Comparison of ENCODE assay signal across 9 mouse cellular contexts in genomic region chr6:118922328-118923211, GRCm38 (mm10).
DNase-seq lines count a peak whose midpoint lies in the region; ATAC-seq lines count a peak whose summit lies in the region.
"Had no signal": no experiment of that assay in that cellular context is flagged by ENCODE, and none has a peak within 500 bp of the region (broad histone marks: within the 10 kb centered on the region; RNA-seq: fewer than 3 reads in every experiment).

No protein-coding gene starts in this region.

- H3K27me3 ChIP-seq in heart, embryonic 12.5 days (replicated peaks) = no peaks in the 10 kb centered on the region
- no peaks in the 10 kb centered on the region for H3K27me3 ChIP-seq in limb, embryonic 13.5 days
- no peaks in the 10 kb centered on the region for H3K27me3 ChIP-seq in midbrain, embryonic 16.5 days (ENCODE audit: control insufficient read depth, insufficient read depth, low read depth, low read length)

- H3K9me3 ChIP-seq in heart, embryonic 12.5 days (replicated peaks) = no peaks in the 10 kb centered on the region
- H3K9me3 ChIP-seq in limb, embryonic 13.5 days = no peaks in the 10 kb centered on the region
- H3K9me3 ChIP-seq in midbrain, embryonic 16.5 days (replicated peaks; ENCODE audit: control insufficient read depth, low read length, poor library complexity, severe bottlenecking) = no peaks in the 10 kb centered on the region

- peak; percentile 94 for DNase-seq in heart, adult 11 months
- peak; percentile 86 for DNase-seq in embryo, embryonic 11 days
- peak; percentile 60 to 87 for DNase-seq in heart, adult 18-20 months
- peak; percentile 41 to 73 for DNase-seq in kidney, adult 8-10 months
- DNase-seq in spleen, postnatal 14 days (ENCODE audit: low spot score in 2 of 2) = peak; percentile 27 to 46

- H3K36me3 ChIP-seq in heart, embryonic 12.5 days = no peaks in the 10 kb centered on the region
- H3K36me3 ChIP-seq in limb, embryonic 13.5 days = no peaks in the 10 kb centered on the region
- H3K36me3 ChIP-seq in midbrain, embryonic 16.5 days (ENCODE audit: control insufficient read depth, insufficient read depth, low read length) = no peaks in the 10 kb centered on the region

- H3K27ac ChIP-seq in heart, embryonic 12.5 days (ENCODE audit: poor library complexity, severe bottlenecking) = no peak overlapping the region
- no peak overlapping the region for H3K27ac ChIP-seq in limb, embryonic 13.5 days
- H3K27ac ChIP-seq in midbrain, embryonic 16.5 days (ENCODE audit: low read length) = no peak overlapping the region

- H3K4me3 ChIP-seq in heart, embryonic 12.5 days = no peak overlapping the region
- no peak overlapping the region for H3K4me3 ChIP-seq in limb, embryonic 13.5 days
- no peak overlapping the region for H3K4me3 ChIP-seq in midbrain, embryonic 16.5 days (ENCODE audit: low read depth, low read length)
- H3K4me3 ChIP-seq: myocyte had no signal

- no peak for ATAC-seq in heart, embryonic 12.5 days (ENCODE audit: insufficient number of reproducible peaks, low FRiP score)
- peak; percentile 64; the same call in 1 of the 2 replicates for ATAC-seq in limb, embryonic 13.5 days (ENCODE audit: low FRiP score, low read depth)
- ATAC-seq in midbrain, embryonic 16.5 days = peak; percentile 57; the same call in 1 of the 2 replicates

- peaks cover 49% of the 10 kb centered on the region for H3K4me1 ChIP-seq in heart, embryonic 12.5 days (replicated peaks)
- H3K4me1 ChIP-seq in limb, embryonic 13.5 days = peaks cover 38% of the 10 kb centered on the region
- H3K4me1 ChIP-seq in midbrain, embryonic 16.5 days (ENCODE audit: control insufficient read depth, insufficient read depth, low read length) = peaks cover 3% of the 10 kb centered on the region; the same call in 1 of the 2 replicates

- H3K9ac ChIP-seq in heart, embryonic 12.5 days = no peak overlapping the region
- H3K9ac ChIP-seq in limb, embryonic 13.5 days = no peak overlapping the region
- H3K9ac ChIP-seq in midbrain, embryonic 16.5 days (ENCODE audit: low read depth, low read length) = no peak overlapping the region

- WGBS in heart, embryonic 12.5 days = 19% methylated on average over 13 of the region's 13 CpGs
- WGBS in limb, embryonic 13.5 days = 23% methylated on average over 13 of the region's 13 CpGs
- 31% methylated on average over 13 of the region's 13 CpGs for WGBS in midbrain, embryonic 16.5 days

- no peak overlapping the region for H3K4me2 ChIP-seq in heart, embryonic 12.5 days
- 0 out of 2 replicates have a peak overlapping the region, but pooled peaks have one; percentile 10 for H3K4me2 ChIP-seq in limb, embryonic 13.5 days (replicated peaks)
- no peak overlapping the region for H3K4me2 ChIP-seq in midbrain, embryonic 16.5 days (ENCODE audit: low read length)

Comparison
In these comparisons a context has a peak if more than half of its experiments do, and no peak if none do; other contexts are left out.
1. DNase-seq: peak in every context shown above with its lines; median percentile 94 in heart, adult 11 months; 86 in embryo, embryonic 11 days; 74 in heart, adult 18-20 months; 57 in kidney, adult 8-10 months; 36 in spleen, postnatal 14 days.